Comparison of ENCODE assay signal across 8 mouse cellular contexts in the genomic region with DNA sequence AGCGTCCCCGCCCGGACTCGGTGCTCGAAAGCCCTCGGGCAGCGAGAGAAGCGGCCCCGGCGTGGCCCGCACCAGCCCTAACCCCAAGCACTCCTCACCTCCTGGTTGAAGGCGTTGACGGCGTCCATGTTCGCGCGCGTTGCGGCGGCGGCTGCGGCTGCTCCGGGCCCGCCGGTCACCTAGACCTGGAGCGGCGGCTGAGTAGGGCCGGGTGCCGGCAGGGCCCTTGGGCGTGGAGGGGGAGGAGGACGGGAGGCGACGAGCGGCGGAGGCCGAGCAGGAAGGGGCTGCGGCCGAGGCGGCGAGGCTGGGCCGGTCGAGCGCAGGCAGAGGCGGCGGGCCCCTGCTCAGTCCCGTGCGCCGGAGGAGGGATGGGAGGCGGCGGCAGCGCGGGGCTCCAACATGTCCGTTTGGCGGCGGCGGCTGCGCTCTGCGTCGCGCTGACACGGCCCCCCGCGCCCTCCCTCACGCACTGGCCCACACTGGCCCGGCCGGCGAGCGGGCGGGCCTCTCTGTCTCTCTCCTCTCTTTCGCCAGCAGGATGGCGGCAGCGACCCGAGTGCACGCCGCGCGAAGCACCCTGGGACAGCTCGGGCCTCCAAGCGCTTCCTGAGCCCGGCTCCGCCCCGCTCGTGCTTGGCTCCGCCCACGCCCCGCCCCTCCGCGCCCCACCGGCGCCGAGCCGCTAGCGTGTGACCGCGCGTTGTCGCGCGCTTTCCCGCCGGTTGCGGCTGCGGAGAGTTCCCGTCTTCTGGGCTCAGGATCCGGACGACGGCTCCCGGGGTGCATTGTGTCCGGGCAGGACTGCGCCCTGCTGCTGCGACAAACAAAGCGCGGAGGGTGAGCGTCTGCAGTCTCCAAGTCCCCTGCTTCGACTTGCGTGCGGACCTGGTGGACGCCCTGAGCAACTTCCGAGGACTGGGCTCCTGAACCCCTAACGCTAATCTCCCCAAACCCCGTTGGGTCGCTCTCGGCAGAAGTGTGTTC. TPM values are rescaled to one million over a fixed set of nuclear protein-coding genes. Genes with fewer than 3 reads are reported as not detected.
DNase-seq lines count a peak whose midpoint lies in the region; ATAC-seq and TF ChIP-seq lines count a peak whose summit lies in the region.

Scaf4 (minus strand) TSS at position 599 of the 987 bp plus-strand sequence.

- peak; percentile 91 for TF ChIP-seq POLR2A in CH12.LX (IDR thresholded peaks at IDR 0.05; ENCODE audit: low read depth, low read length)
- peak; percentile 65 for TF ChIP-seq POLR2A in testis, adult 2 months (IDR thresholded peaks at IDR 0.05; ENCODE audit: control insufficient read depth, low read depth, low read length)

- no peak for TF ChIP-seq EP300 in CH12.LX (IDR thresholded peaks at IDR 0.05; ENCODE audit: low read length)
- no peak for TF ChIP-seq EP300 in heart, postnatal 0 days (IDR thresholded peaks at IDR 0.05; ENCODE audit: low read depth)

- peaks cover 13 to 34% of the 10 kb centered on the region in 2 experiments for H3K4me1 ChIP-seq in CH12.LX (ENCODE audit: control insufficient read depth in 1 of 2, insufficient read depth in 2 of 2)
- H3K4me1 ChIP-seq in forebrain, embryonic 12.5 days = peaks cover 45% of the 10 kb centered on the region
- peaks cover 45% of the 10 kb centered on the region for H3K4me1 ChIP-seq in heart, postnatal 0 days (ENCODE audit: control insufficient read depth, insufficient read depth)
- H3K4me1 ChIP-seq in liver, embryonic 16.5 days (ENCODE audit: control insufficient read depth, low read depth, low read length) = peaks cover 42% of the 10 kb centered on the region
- H3K4me1 ChIP-seq in neural tube, embryonic 13.5 days (replicated peaks) = peaks cover 46% of the 10 kb centered on the region
- H3K4me1 ChIP-seq in testis, adult 2 months (ENCODE audit: control insufficient read depth, insufficient read depth, low read length) = peaks cover 3% of the 10 kb centered on the region

- peaks cover 14% of the 10 kb centered on the region for H3K9me3 ChIP-seq in CH12.LX (replicated peaks; ENCODE audit: low read length)
- no peaks in the 10 kb centered on the region for H3K9me3 ChIP-seq in forebrain, embryonic 12.5 days
- H3K9me3 ChIP-seq in heart, postnatal 0 days (replicated peaks; ENCODE audit: control insufficient read depth, low read length) = no peaks in the 10 kb centered on the region
- H3K9me3 ChIP-seq in liver, embryonic 16.5 days (replicated peaks; ENCODE audit: control insufficient read depth, low read length) = no peaks in the 10 kb centered on the region
- no peaks in the 10 kb centered on the region for H3K9me3 ChIP-seq in neural tube, embryonic 13.5 days

- peak within 1 kb of the TSS; percentile 89 to 94 (median 93) for H3K4me3 ChIP-seq in CH12.LX (replicated peaks in 1 of 3; ENCODE audit: low read depth in 2 of 3, low read length in 2 of 3, poor library complexity in 1 of 3)
- H3K4me3 ChIP-seq in forebrain, embryonic 12.5 days (replicated peaks) = peak within 1 kb of the TSS; percentile 88
- H3K4me3 ChIP-seq in heart, postnatal 0 days (ENCODE audit: low read depth, low read length) = peak within 1 kb of the TSS; percentile 100
- peak within 1 kb of the TSS; percentile 100 for H3K4me3 ChIP-seq in liver, embryonic 16.5 days (ENCODE audit: low read depth, low read length)
- H3K4me3 ChIP-seq in neural tube, embryonic 13.5 days = peak within 1 kb of the TSS; percentile 96
- H3K4me3 ChIP-seq in testis, adult 2 months (ENCODE audit: control insufficient read depth, low read depth, low read length) = peak within 1 kb of the TSS; percentile 88

- under 1% methylated on average over 94 of the region's 123 CpGs for WGBS in forebrain, embryonic 12.5 days
- WGBS in heart, postnatal 0 days = under 1% methylated on average over 85 of the region's 123 CpGs
- WGBS in liver, embryonic 16.5 days (ENCODE audit: insufficient replicate concordance) = under 1% methylated on average over 114 of the region's 123 CpGs
- under 1% methylated on average over 83 of the region's 123 CpGs for WGBS in neural tube, embryonic 13.5 days

- H3K27me3 ChIP-seq in CH12.LX (replicated peaks) = no peaks in the 10 kb centered on the region
- H3K27me3 ChIP-seq in forebrain, embryonic 12.5 days = no peaks in the 10 kb centered on the region
- no peaks in the 10 kb centered on the region for H3K27me3 ChIP-seq in heart, postnatal 0 days (ENCODE audit: control insufficient read depth, insufficient read depth, low read length)
- H3K27me3 ChIP-seq in liver, embryonic 16.5 days (ENCODE audit: control insufficient read depth, insufficient read depth, low read depth, low read length) = no peaks in the 10 kb centered on the region
- H3K27me3 ChIP-seq in neural tube, embryonic 13.5 days = no peaks in the 10 kb centered on the region
- H3K27me3 ChIP-seq in testis, adult 2 months (ENCODE audit: control insufficient read depth, insufficient read depth, low read length) = no peaks in the 10 kb centered on the region

- peak within 1 kb of the TSS; percentile 64 for H3K27ac ChIP-seq in CH12.LX (ENCODE audit: insufficient read depth, low read depth)
- peak within 1 kb of the TSS; percentile 97 for H3K27ac ChIP-seq in forebrain, embryonic 12.5 days
- peak within 1 kb of the TSS; percentile 98 for H3K27ac ChIP-seq in heart, postnatal 0 days (ENCODE audit: low read depth)
- H3K27ac ChIP-seq in liver, embryonic 16.5 days (ENCODE audit: low read length) = peak within 1 kb of the TSS; percentile 97
- peak within 1 kb of the TSS; percentile 95 for H3K27ac ChIP-seq in neural tube, embryonic 13.5 days (replicated peaks)
- peak within 1 kb of the TSS; percentile 98 for H3K27ac ChIP-seq in testis, adult 2 months (ENCODE audit: control insufficient read depth, insufficient read depth, low read depth, low read length)

- TF ChIP-seq CTCF in CH12.LX (conservative IDR thresholded peaks at IDR 0.05 in 1 of 2, IDR thresholded peaks at IDR 0.05 in 1 of 2; ENCODE audit: low read depth in 2 of 2, low read length in 2 of 2) = no peak
- 0 out of 2 replicates have a peak, but pooled peaks have one; percentile 8 for TF ChIP-seq CTCF in heart, postnatal 0 days (IDR thresholded peaks at IDR 0.05; ENCODE audit: low read depth)
- TF ChIP-seq CTCF in testis, adult 2 months (IDR thresholded peaks at IDR 0.05; ENCODE audit: control insufficient read depth, insufficient read depth, insufficient replicate concordance, low read depth, low read length) = peak; percentile 30

- dilution Hi-C loops in CH12.LX (cut with MboI; ENCODE audit: extremely low pct_ligation_motif_present, extremely low pct_unique_long_range_greater_than_20kb, low sequenced_read_pairs) = no loop called here

- H3K9ac ChIP-seq in CH12.LX (ENCODE audit: insufficient read depth, low read depth) = peak within 1 kb of the TSS; percentile 77
- H3K9ac ChIP-seq in forebrain, embryonic 12.5 days = peak within 1 kb of the TSS; percentile 99
- peak within 1 kb of the TSS; percentile 99 for H3K9ac ChIP-seq in heart, postnatal 0 days (replicated peaks; ENCODE audit: low read depth, low read length)
- H3K9ac ChIP-seq in liver, embryonic 16.5 days (ENCODE audit: low read depth, low read length) = peak within 1 kb of the TSS; percentile 98
- H3K9ac ChIP-seq in neural tube, embryonic 13.5 days = peak within 1 kb of the TSS; percentile 95

- no peak for TF ChIP-seq RAD21 in CH12.LX (IDR thresholded peaks at IDR 0.05; ENCODE audit: low read depth, low read length)

- ATAC-seq in forebrain, embryonic 12.5 days (ENCODE audit: low FRiP score) = peak; percentile 97
- ATAC-seq in heart, postnatal 0 days (ENCODE audit: insufficient read depth, low read depth) = peak; percentile 96
- peak; percentile 91 for ATAC-seq in liver, embryonic 16.5 days (ENCODE audit: low read depth)
- ATAC-seq in neural tube, embryonic 13.5 days (ENCODE audit: low read depth) = peak; percentile 99

- H3K79me2 ChIP-seq in CH12.LX (replicated peaks; ENCODE audit: control insufficient read depth, extremely low read depth, insufficient read depth, poor library complexity, severe bottlenecking) = peaks cover 47% of the 10 kb centered on the region

- H3K36me3 ChIP-seq in CH12.LX (replicated peaks in 1 of 2; ENCODE audit: control insufficient read depth in 1 of 2, insufficient read depth in 1 of 2, low read length in 1 of 2) = peaks cover 0 to 11% of the 10 kb centered on the region in 2 experiments
- no peaks in the 10 kb centered on the region for H3K36me3 ChIP-seq in forebrain, embryonic 12.5 days (replicated peaks)
- H3K36me3 ChIP-seq in heart, postnatal 0 days (replicated peaks; ENCODE audit: control insufficient read depth, insufficient read depth, low read length) = no peaks in the 10 kb centered on the region
- H3K36me3 ChIP-seq in liver, embryonic 16.5 days (ENCODE audit: control insufficient read depth, insufficient read depth) = no peaks in the 10 kb centered on the region
- H3K36me3 ChIP-seq in neural tube, embryonic 13.5 days = no peaks in the 10 kb centered on the region
- no peaks in the 10 kb centered on the region for H3K36me3 ChIP-seq in testis, adult 2 months (ENCODE audit: control insufficient read depth, insufficient read depth, low read length)

- H3K4me2 ChIP-seq in CH12.LX (ENCODE audit: insufficient read depth, low read depth, poor library complexity, severe bottlenecking) = peak within 1 kb of the TSS; percentile 78; the same call in 1 of the 2 replicates
- H3K4me2 ChIP-seq in forebrain, embryonic 12.5 days = peak within 1 kb of the TSS; percentile 84
- peak within 1 kb of the TSS; percentile 91 for H3K4me2 ChIP-seq in heart, postnatal 0 days (ENCODE audit: low read depth, low read length)
- peak within 1 kb of the TSS; percentile 98 for H3K4me2 ChIP-seq in liver, embryonic 16.5 days (ENCODE audit: low read depth, low read length)
- peak within 1 kb of the TSS; percentile 97 for H3K4me2 ChIP-seq in neural tube, embryonic 13.5 days

- in situ Hi-C loops in CH12.LX (cut with MboI; ENCODE audit: low pct_ligation_motif_present, low pct_unique_long_range_greater_than_20kb, low sequenced_read_pairs) = no loop called here

- peak; percentile 89 for DNase-seq in CH12.LX (ENCODE audit: extremely low read depth)
- peak; percentile 83 for DNase-seq in c-Kit-positive CD71-positive TER-119-negative erythroid progenitor cells, embryonic 14.5 days (ENCODE audit: low read depth)
- peak; percentile 91 for DNase-seq in heart, postnatal 0 days (ENCODE audit: low spot score)
- peak; percentile 98 for DNase-seq in kidney, postnatal 4 days

TF ChIP-seq in CH12.LX, 34 proteins besides CTCF, POLR2A, EP300 and RAD21 (continues in another document):
- no peak for TF ChIP-seq RCOR1 (conservative IDR thresholded peaks at IDR 0.05; ENCODE audit: low read depth, low read length)

RNA-seq across cellular contexts. Expression of gene Scaf4, which starts in this region (rescaled TPM):
- 17.5 and 19.2 TPM in 2 replicates for total RNA-seq in CH12.LX (2012; rRNA removed)
- total RNA-seq in CH12.LX (2014; rRNA removed) = 5.6 and 6.0 TPM in 2 replicates
- polyA plus RNA-seq in CH12.LX (2012; ENCODE audit: insufficient read length, low read depth) = 57.2 and 60.4 TPM in 2 replicates
- polyA plus RNA-seq in forebrain, embryonic 12.5 days (2016; fragmentation: Nextera tagmentation; extraction: Ambion mirVana) = 39.4 and 39.5 TPM in 2 replicates
- 3.9 and 15.7 TPM in 2 replicates for total RNA-seq in heart, postnatal 0 days (2014; rRNA removed; ENCODE audit: low replicate concordance)
- polyA plus RNA-seq in heart, postnatal 0 days (2015; fragmentation: Nextera tagmentation; extraction: Ambion mirVana) = 8.7 and 9.5 TPM in 2 replicates
- 7.7 and 7.9 TPM in 2 replicates for polyA plus RNA-seq in liver, embryonic 16.5 days (2015; fragmentation: Nextera tagmentation; extraction: Ambion mirVana)
- polyA plus RNA-seq in neural tube, embryonic 13.5 days (2015; fragmentation: Nextera tagmentation; extraction: Ambion mirVana) = 26.4 and 30.3 TPM in 2 replicates
- polyA plus RNA-seq in testis, adult 2 months (2012; rRNA removed) = 67.0 and 71.2 TPM in 2 replicates

Comparison
In these comparisons a context has a peak if more than half of its experiments do, and no peak if none do; other contexts are left out.
1. Peak in every context shown above with its lines: DNase-seq, ATAC-seq, H3K4me3 ChIP-seq and H3K27ac ChIP-seq.
2. CTCF ChIP-seq: peak in heart, postnatal 0 days (single experiment) and testis, adult 2 months (single experiment); none in CH12.LX (0 of 2).